Mouse (Mus musculus) retina, embryonic 14.5 days (tissue): Measurements from ENCODE around the gene Mtmr3.
A peak's percentile ranks its signal among the peaks of the same experiment; 100 is the strongest.

ENCODE experiments used
- DNase-seq: peaks from one replicate; pipeline ENCODE4 v3.0.0-alpha.2; 2015; ENCODE audit warnings: low spot score

Mtmr3 gene

GRCm38 (mm10) chr11:4464616-4465015 lies 130.0 kb downstream of the Mtmr3 start:
- no peak for DNase-seq

- DNase-seq = no peak
Observed at GRCm38 (mm10) chr11:4464186-4464585, 130.5 kb downstream of the Mtmr3 start.

DNA sequence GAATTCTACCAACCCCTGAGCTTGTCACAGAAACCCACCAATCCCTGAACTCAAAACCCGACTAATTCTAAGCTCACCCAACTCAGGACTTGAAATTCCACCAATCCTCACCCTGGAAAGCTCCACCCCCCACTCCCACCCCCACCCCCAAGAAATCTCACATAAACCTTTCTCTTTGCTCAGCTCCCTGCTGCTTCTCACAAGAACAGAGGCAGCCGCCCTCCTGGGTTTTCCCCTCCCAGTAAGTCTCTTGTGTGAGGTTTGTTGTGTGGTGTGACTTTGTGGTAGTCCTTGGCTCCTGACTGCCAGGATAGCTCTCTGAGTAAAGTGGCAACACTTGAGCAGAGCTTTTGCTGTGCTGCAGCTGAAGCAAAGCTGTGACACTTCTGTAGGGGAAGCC lies 131.8 kb downstream of the Mtmr3 start:
- DNase-seq = no peak

DNA sequence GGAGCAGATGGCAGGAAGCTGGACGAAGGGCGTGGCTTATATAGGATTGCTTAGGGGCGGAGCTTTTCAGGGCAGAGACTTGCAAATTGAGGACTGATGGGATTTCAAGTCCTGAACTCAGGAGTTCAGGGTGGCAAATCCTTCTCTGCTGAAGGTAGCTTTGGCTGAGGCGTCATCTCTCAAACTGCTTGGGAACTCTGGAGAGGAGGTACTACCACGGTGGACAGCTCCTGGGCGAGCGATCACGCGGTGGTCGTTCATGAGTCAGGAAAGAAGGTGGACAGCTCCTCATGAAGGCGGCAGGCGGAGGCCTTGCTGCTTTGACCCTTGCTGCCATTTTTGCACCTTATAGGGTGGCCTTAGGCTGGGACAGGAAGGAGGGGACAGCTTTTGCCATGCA lies 133.5 kb downstream of the Mtmr3 start:
- DNase-seq = no peak

DNA sequence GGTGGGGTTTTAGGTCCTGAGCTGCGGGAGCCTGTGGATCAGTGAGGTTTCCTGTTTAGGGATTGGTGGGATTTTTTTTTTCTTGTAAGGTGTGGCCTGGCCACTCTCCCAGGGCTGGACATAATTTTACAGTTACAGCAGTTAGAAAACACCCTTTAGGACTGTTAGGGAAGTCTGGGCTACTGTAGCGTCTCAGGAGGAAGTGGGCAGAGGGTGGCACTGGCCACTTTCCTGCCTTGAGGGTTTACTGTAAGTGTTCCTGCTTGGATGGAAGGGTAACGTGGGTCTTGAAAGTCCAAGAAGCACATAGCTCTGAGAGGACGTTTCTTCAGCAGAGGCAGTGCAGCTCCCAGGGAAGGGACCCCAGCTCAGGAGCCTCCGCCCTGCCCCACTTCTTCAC lies 134.0 kb downstream of the Mtmr3 start:
- DNase-seq = no peak

GRCm38 (mm10) chr11:4454895-4455535 lies 139.6 kb downstream of the Mtmr3 start:
- no peak for DNase-seq

DNA sequence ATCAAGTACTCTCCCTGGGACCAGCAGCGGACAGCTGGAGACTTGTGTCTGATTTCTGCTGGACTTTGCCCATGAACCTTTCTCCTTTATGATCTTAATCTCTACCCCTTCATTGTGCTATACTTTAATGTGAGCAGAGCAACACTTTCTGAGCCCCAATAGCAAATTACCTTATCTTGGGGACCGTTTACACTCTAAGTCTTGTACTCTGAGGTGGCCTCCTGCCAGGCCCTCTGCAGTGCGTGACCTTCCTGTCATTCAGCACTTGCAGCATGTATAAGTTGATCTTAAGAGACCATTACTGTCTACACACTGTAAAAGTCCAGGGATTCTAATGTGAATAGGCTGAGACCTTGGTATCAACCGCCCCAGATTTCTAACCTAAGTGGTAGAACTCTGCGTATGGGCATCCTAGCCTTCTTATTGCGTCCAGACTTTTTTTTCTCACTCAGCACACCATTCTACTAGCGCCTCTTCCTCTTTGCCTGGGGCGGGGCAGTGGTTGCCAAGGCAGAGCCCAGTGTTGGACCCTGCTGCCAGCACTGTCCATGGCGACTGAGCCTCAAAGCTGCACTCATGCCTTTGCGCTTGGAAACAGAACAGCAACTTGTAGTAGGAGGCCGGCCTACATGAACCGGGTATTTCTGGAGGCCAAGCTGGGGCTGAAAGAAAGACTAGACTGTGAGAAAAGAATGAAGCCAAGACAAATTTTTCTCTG lies 142.0 kb downstream of the Mtmr3 start:
- DNase-seq = no peak

DNA sequence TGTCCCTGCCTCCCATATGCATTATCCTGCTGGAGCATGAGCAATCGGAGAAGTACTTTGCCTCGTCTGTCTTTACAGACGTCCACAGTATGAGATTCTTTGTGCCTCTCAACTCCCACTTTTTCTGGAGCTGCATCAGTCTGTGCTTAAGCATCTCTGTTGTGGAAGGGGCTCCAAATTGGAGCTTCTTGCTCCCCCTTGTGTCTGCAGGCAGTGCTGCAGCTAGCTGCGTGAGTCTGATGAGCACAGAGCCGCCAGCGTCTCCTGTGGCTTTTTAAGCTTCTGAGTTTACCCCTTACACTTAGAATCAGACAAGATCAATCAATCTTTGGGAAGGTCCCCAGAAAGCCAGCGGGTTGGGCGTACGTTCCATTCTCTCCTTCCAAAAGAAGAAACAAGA lies 143.5 kb downstream of the Mtmr3 start:
- DNase-seq = peak; percentile 78

DNA sequence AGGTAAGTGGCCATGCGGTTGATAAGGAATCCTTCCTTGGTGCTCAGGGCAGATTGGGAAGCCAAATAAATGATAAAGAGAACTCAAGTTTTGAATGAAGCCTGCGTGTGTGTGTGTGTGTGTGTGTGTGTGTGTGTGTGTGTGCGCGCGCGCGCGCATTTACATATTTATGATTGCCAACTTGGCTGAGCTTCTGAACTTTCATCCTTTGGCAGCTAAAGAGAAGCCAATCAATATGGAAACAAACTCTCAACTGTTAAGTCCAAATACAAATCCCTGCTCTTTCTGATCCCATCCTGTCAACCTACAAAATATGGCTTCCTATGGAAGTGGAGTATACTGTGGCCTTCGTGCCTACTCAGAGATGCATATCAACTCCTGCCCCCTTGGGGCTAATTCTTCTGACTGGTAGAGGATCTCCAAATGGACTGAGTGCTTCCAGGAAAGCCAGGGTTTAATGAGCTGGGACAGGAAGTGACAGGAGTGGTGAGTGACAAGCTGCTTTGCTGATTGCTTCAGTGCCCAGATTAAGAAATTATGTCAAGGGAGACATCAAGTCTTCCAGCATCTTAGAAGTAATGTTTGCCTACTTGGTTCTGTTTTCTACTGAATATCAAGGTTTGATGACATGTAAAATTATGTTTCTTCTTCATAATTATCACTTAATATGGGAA lies 148.3 kb downstream of the Mtmr3 start:
- no peak for DNase-seq

DNA sequence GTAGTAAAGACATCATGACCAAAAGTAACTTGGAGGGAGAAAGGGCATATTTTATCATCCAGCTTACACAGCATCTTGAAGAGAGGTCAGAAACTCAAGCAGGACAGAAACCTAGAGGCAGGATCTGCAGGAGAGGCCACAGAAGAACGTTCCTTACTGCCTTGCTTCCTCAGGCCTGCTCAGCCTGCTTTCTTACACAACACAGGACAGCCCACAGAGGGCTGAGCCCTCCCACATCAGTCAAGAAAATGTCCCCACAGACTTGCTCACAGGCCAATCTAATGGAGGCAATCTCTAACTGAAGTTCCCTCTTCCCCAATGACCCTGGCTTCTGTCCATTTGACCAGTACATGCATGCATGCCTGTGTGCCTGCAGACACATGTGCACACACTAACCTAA lies 152.4 kb downstream of the Mtmr3 start:
- no peak for DNase-seq

- no peak for DNase-seq
Observed at GRCm38 (mm10) chr11:4440978-4441377, 153.7 kb downstream of the Mtmr3 start, which contains the start of gene Hormad2. Gene Hormad2 (minus strand): TSS chr11:4441105.

GRCm38 (mm10) chr11:4438211-4438610 lies 156.5 kb downstream of the Mtmr3 start:
- DNase-seq = no peak

- no peak for DNase-seq
Observed at GRCm38 (mm10) chr11:4437318-4437717, 157.3 kb downstream of the Mtmr3 start.

DNA sequence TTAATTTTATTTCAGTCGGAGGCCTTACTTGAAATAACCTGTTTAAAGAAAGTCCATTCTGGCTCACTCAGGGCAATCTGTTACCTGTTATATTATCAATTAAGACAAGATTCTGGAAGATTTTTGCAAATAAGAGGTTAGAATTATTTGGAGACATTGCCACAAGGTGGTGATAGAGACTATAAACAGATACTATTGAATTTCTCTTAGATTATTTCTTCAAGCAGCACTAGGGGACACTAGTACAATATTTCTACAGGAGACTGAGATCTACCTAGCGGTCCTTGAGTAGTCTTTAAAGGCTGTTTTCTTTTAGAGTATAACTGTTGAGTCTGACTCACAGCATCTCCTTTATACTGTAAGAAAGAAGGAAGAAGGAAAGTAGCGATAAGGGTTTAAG lies 158.0 kb downstream of the Mtmr3 start:
- peak; percentile 54 for DNase-seq

DNA sequence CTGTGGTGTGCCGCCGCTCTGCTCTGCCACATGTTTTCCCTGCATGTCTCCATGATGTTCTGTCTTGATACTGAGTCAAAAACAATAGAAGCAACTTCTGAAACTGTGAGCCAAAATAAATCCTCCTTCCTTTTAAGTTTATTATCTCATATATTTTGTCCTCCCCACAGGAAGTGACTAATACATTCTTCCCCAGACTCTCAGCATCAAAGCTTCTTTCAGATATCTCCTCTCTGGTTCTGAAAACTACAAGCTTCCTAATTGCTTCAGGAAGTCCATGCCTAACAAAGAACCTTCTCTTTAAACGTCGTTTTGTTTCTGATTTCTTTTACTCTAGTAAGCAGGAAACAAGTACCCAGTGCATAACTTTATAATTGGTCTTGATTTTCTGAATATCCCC lies 160.2 kb downstream of the Mtmr3 start:
- DNase-seq = no peak
